Mouse (Mus musculus) bone marrow, adult 2 months (tissue): Measurements from ENCODE around the gene Flii. TPM values are rescaled to one million over a fixed set of nuclear protein-coding genes. Genes with fewer than 3 reads are reported as not detected.

Experiments used
- H3K27ac ChIP-seq: fragments of 200-500 bp; 2 replicates; pipeline ENCODE4 v1.5.1; 2012; ENCODE audit warnings: low read depth, mild to moderate bottlenecking, control low read depth, inconsistent platforms, low read length; ENCODE audit not compliant: control insufficient read depth, poor library complexity, insufficient read depth
- H3K4me1 ChIP-seq: fragments of 200-500 bp; 2 replicates; pipeline ENCODE4 v1.6.1; 2011; ENCODE audit warnings: low read length; ENCODE audit not compliant: control insufficient read depth, insufficient read depth
- H3K4me3 ChIP-seq: fragments of 200-500 bp; replicated peaks from 2 replicates; pipeline ENCODE3; 2011; ENCODE audit warnings: mild to moderate bottlenecking, low read depth, low read length, control low read depth; ENCODE audit not compliant: control insufficient read depth
- CTCF ChIP-seq: fragments of 200-500 bp; IDR thresholded peaks from 2 replicates; pipeline ENCODE4 v1.5.1; 2011; ENCODE audit warnings: low read length, control low read depth; ENCODE audit not compliant: control insufficient read depth, insufficient read depth
- POLR2A ChIP-seq: fragments of 200-500 bp; IDR thresholded peaks from 2 replicates; pipeline ENCODE4 v1.6.1; 2011; ENCODE audit warnings: low read depth, mild to moderate bottlenecking, control low read depth, low read length, borderline replicate concordance; ENCODE audit not compliant: control insufficient read depth
- WGBS: fragments of 180-500 bp; shearing (Covaris S2); methylation state at CpG from one replicate; pipeline ENCODE4 v1.1.7; 2018; 5-methylcytosine and 5-hydroxymethylcytosine counted together
- polyA plus RNA-seq: library from polyadenylated mRNA; stranded (reverse); fragments of >200 nt; gene quantifications from 2 replicates; pipeline ENCODE4 v1.2.4, GENCODE M21; 2011; ENCODE audit warnings: low replicate concordance; ENCODE audit not compliant: missing spikeins, insufficient read depth, insufficient read length

Gene Flii
- polyA plus RNA-seq, 1 experiment = 39.0 TPM

- WGBS = 65% methylated on average over 4 of the region's 4 CpGs
- Histone ChIP-seq H3K4me1 (no peaks in the 10 kb centered on the region; the same call in 1 of the 2 replicates), H3K4me3 (no peak overlapping the region), H3K27ac (no peak overlapping the region)
- TF ChIP-seq POLR2A = no peak
- no peak for TF ChIP-seq CTCF
Observed at GRCm38 (mm10) chr11:60766969-60767368, 39.9 kb upstream of the Flii start.

- WGBS = 62% methylated on average over 3 of the region's 3 CpGs
- Histone ChIP-seq H3K4me1 (no peaks in the 10 kb centered on the region), H3K4me3 (no peak overlapping the region), H3K27ac (no peak overlapping the region)
- TF ChIP-seq POLR2A (no peak), CTCF (no peak)
Observed at GRCm38 (mm10) chr11:60761681-60762080, 34.6 kb upstream of the Flii start.

GRCm38 (mm10) chr11:60755570-60755969 is 28.5 kb upstream of the Flii start:
- H3K4me1 ChIP-seq = no peaks in the 10 kb centered on the region
- TF ChIP-seq CTCF (no peak), POLR2A (no peak)
- no peak overlapping the region for H3K4me3 ChIP-seq
- 89% methylated on average over 7 of the region's 7 CpGs for WGBS
- no peak overlapping the region for H3K27ac ChIP-seq

- 0 out of 2 replicates have a peak, but pooled peaks cover 2% of the 10 kb centered on the region for H3K4me1 ChIP-seq
- no peak overlapping the region for H3K27ac ChIP-seq
- no peak overlapping the region for H3K4me3 ChIP-seq
- TF ChIP-seq CTCF (no peak), POLR2A (no peak)
- WGBS = 77% methylated on average over 3 of the region's 3 CpGs
Observed at GRCm38 (mm10) chr11:60740321-60740720, 13.3 kb upstream of the Flii start.

GRCm38 (mm10) chr11:60737450-60737849 is 10.4 kb upstream of the Flii start:
- Histone ChIP-seq H3K27ac (no peak overlapping the region), H3K4me1 (0 out of 2 replicates have a peak, but pooled peaks cover 1% of the 10 kb centered on the region), H3K4me3 (no peak overlapping the region)
- no peak for TF ChIP-seq POLR2A
- TF ChIP-seq CTCF = no peak

GRCm38 (mm10) chr11:60736491-60736890 is 9.4 kb upstream of the Flii start:
- H3K4me3 ChIP-seq = no peak overlapping the region
- WGBS = 81% methylated on average over 3 of the region's 3 CpGs
- H3K27ac ChIP-seq = no peak overlapping the region
- no peak for TF ChIP-seq POLR2A
- no peak for TF ChIP-seq CTCF
- peaks cover 2% of the 10 kb centered on the region; the same call in 1 of the 2 replicates for H3K4me1 ChIP-seq

- H3K4me3 ChIP-seq = no peak overlapping the region
- peaks cover 2% of the 10 kb centered on the region; the same call in 1 of the 2 replicates for H3K4me1 ChIP-seq
- 75% methylated on average over 5 of the region's 5 CpGs for WGBS
- H3K27ac ChIP-seq = no peak overlapping the region
- TF ChIP-seq CTCF = no peak
Observed at GRCm38 (mm10) chr11:60735191-60735590, 8.1 kb upstream of the Flii start.

- H3K4me1 ChIP-seq = peaks cover 3% of the 10 kb centered on the region; the same call in 1 of the 2 replicates
- H3K4me3 ChIP-seq = no peak overlapping the region
- no peak overlapping the region for H3K27ac ChIP-seq
- 64% methylated on average over 2 of the region's 2 CpGs for WGBS
- TF ChIP-seq POLR2A (no peak), CTCF (no peak)
Observed at GRCm38 (mm10) chr11:60734206-60734605, 7.1 kb upstream of the Flii start.

GRCm38 (mm10) chr11:60731251-60731650 is 4.2 kb upstream of the Flii start:
- peaks cover 5% of the 10 kb centered on the region; the same call in 1 of the 2 replicates for H3K4me1 ChIP-seq
- 88% methylated on average over 14 of the region's 14 CpGs for WGBS
- TF ChIP-seq CTCF (no peak), POLR2A (no peak)

More at GRCm38 (mm10) chr11:60731251-60731650, 4.2 kb upstream of the Flii start:
- Histone ChIP-seq H3K27ac (peak overlapping the region; percentile 54; the same call in 1 of the 2 replicates), H3K4me3 (no peak overlapping the region)
